Mouse (Mus musculus): ENCODE data around the gene Olfr1276. TPM values are rescaled to one million over a fixed set of nuclear protein-coding genes. Genes with fewer than 3 reads are reported as not detected.

Olfr1276 gene
- polyA plus RNA-seq (2015; fragmentation: Nextera tagmentation; extraction: Ambion mirVana) = not detected in 2 replicates

GRCm38 (mm10) chr2:111254216-111254615 is at the start of gene Olfr1276:
Gene Olfr1276, plus strand, starts transcription at chr2:111254516.
- Histone ChIP-seq H3K9me3 (no peaks in the 10 kb centered on the region), H3K4me1 (replicated peaks) (no peaks in the 10 kb centered on the region), H3K9ac (no peak within 1 kb of the TSS), H3K27ac (no peak within 1 kb of the TSS), H3K27me3 (replicated peaks) (no peaks in the 10 kb centered on the region), H3K36me3 (no peaks in the 10 kb centered on the region), H3K4me2 (replicated peaks) (no peak within 1 kb of the TSS), H3K4me3 (replicated peaks) (no peak within 1 kb of the TSS)
- ATAC-seq = no peak

- H3K9ac ChIP-seq = no peak within 1 kb of the TSS
- no peaks in the 10 kb centered on the region for H3K27me3 ChIP-seq (replicated peaks)
- H3K4me3 ChIP-seq (replicated peaks) = no peak within 1 kb of the TSS
- H3K4me1 ChIP-seq (replicated peaks) = no peaks in the 10 kb centered on the region
- no peak within 1 kb of the TSS for H3K4me2 ChIP-seq (replicated peaks)
- no peaks in the 10 kb centered on the region for H3K9me3 ChIP-seq
- ATAC-seq = no peak
- no peak within 1 kb of the TSS for H3K27ac ChIP-seq
- 84% methylated on average over 6 of the region's 6 CpGs for WGBS
- no peaks in the 10 kb centered on the region for H3K36me3 ChIP-seq
Observed at GRCm38 (mm10) chr2:111229502-111229901, 24.8 kb upstream of the Olfr1276 start, which contains the start of gene 4930430A15Rik. Gene 4930430A15Rik, minus strand, starts transcription at chr2:111229602.

GRCm38 (mm10) chr2:111235186-111235585 is 19.1 kb upstream of the Olfr1276 start, which contains the start of gene Olfr1275:
Gene Olfr1275, minus strand, starts transcription at chr2:111235286.
- 79% methylated on average over 1 of the region's 1 CpGs for WGBS
- H3K9ac ChIP-seq = no peak within 1 kb of the TSS
- no peaks in the 10 kb centered on the region for H3K4me1 ChIP-seq (replicated peaks)
- H3K36me3 ChIP-seq = no peaks in the 10 kb centered on the region
- H3K4me3 ChIP-seq (replicated peaks) = no peak within 1 kb of the TSS
- ATAC-seq = no peak
- no peak within 1 kb of the TSS for H3K4me2 ChIP-seq (replicated peaks)
- H3K9me3 ChIP-seq = no peaks in the 10 kb centered on the region
- H3K27me3 ChIP-seq (replicated peaks) = no peaks in the 10 kb centered on the region
- H3K27ac ChIP-seq = no peak within 1 kb of the TSS

- Histone ChIP-seq H3K4me1 (replicated peaks) (no peaks in the 10 kb centered on the region), H3K27me3 (replicated peaks) (no peaks in the 10 kb centered on the region), H3K27ac (no peak within 1 kb of the TSS), H3K36me3 (no peaks in the 10 kb centered on the region), H3K9ac (no peak within 1 kb of the TSS), H3K9me3 (no peaks in the 10 kb centered on the region), H3K4me2 (replicated peaks) (no peak within 1 kb of the TSS), H3K4me3 (replicated peaks) (no peak within 1 kb of the TSS)
- no peak for ATAC-seq
- WGBS = 69% methylated on average over 2 of the region's 2 CpGs
Observed at GRCm38 (mm10) chr2:111274006-111274405, 19.7 kb downstream of the Olfr1276 start, which contains the start of gene Olfr1277. Gene Olfr1277, minus strand, starts transcription at chr2:111274106.

- Histone ChIP-seq H3K9ac (no peak within 1 kb of the TSS), H3K27me3 (replicated peaks) (no peaks in the 10 kb centered on the region), H3K4me2 (replicated peaks) (no peak within 1 kb of the TSS), H3K27ac (no peak within 1 kb of the TSS), H3K4me1 (replicated peaks) (no peaks in the 10 kb centered on the region), H3K36me3 (no peaks in the 10 kb centered on the region), H3K9me3 (no peaks in the 10 kb centered on the region), H3K4me3 (replicated peaks) (no peak within 1 kb of the TSS)
- ATAC-seq = no peak
Observed at GRCm38 (mm10) chr2:111289836-111290235, 35.5 kb downstream of the Olfr1276 start, which contains the start of gene Olfr1278. Gene Olfr1278, plus strand, starts transcription at chr2:111290136.

- Histone ChIP-seq H3K9ac (no peak overlapping the region), H3K4me2 (replicated peaks) (no peak overlapping the region), H3K27ac (no peak overlapping the region), H3K4me3 (replicated peaks) (no peak overlapping the region), H3K4me1 (replicated peaks) (no peaks in the 10 kb centered on the region), H3K27me3 (replicated peaks) (no peaks in the 10 kb centered on the region), H3K9me3 (no peaks in the 10 kb centered on the region), H3K36me3 (no peaks in the 10 kb centered on the region)
- ATAC-seq = no peak
Observed at GRCm38 (mm10) chr2:111298541-111298940, 44.2 kb downstream of the Olfr1276 start.

- no peak within 1 kb of the TSS for H3K4me2 ChIP-seq (replicated peaks)
- no peaks in the 10 kb centered on the region for H3K9me3 ChIP-seq
- ATAC-seq = no peak
- no peaks in the 10 kb centered on the region for H3K4me1 ChIP-seq (replicated peaks)
- no peak within 1 kb of the TSS for H3K4me3 ChIP-seq (replicated peaks)
- H3K36me3 ChIP-seq = no peaks in the 10 kb centered on the region
- H3K27me3 ChIP-seq (replicated peaks) = no peaks in the 10 kb centered on the region
- H3K9ac ChIP-seq = no peak within 1 kb of the TSS
- no peak within 1 kb of the TSS for H3K27ac ChIP-seq
Observed at GRCm38 (mm10) chr2:111300374-111300773, 46.1 kb downstream of the Olfr1276 start, which contains the start of gene Olfr1279. Gene Olfr1279, plus strand, starts transcription at chr2:111300635.

Other genes with a start within 250 kb of the Olfr1276 start
- gene Gm13941, start 148.5 kb upstream of the Olfr1276 start, polyA plus RNA-seq (2015; fragmentation: Nextera tagmentation; extraction: Ambion mirVana) = not detected in 2 replicates
- gene Gm15130, start 101.6 kb upstream of the Olfr1276 start, polyA plus RNA-seq (2015; fragmentation: Nextera tagmentation; extraction: Ambion mirVana) = not detected in 2 replicates
- gene 4930430A15Rik, start 24.9 kb upstream of the Olfr1276 start, polyA plus RNA-seq (2015; fragmentation: Nextera tagmentation; extraction: Ambion mirVana) = not detected in 2 replicates
- not detected in 2 replicates for gene Olfr1275, start 19.2 kb upstream of the Olfr1276 start, polyA plus RNA-seq (2015; fragmentation: Nextera tagmentation; extraction: Ambion mirVana)
- gene Olfr1277, start 19.6 kb downstream of the Olfr1276 start, polyA plus RNA-seq (2015; fragmentation: Nextera tagmentation; extraction: Ambion mirVana) = not detected in 2 replicates
- not detected in 2 replicates for gene Olfr1278, start 35.6 kb downstream of the Olfr1276 start, polyA plus RNA-seq (2015; fragmentation: Nextera tagmentation; extraction: Ambion mirVana)
- not detected in 2 replicates for gene Olfr1279, start 46.1 kb downstream of the Olfr1276 start, polyA plus RNA-seq (2015; fragmentation: Nextera tagmentation; extraction: Ambion mirVana)
- not detected in 2 replicates for gene Olfr1280, start 59.5 kb downstream of the Olfr1276 start, polyA plus RNA-seq (2015; fragmentation: Nextera tagmentation; extraction: Ambion mirVana)
- not detected in 2 replicates for gene Olfr1281, start 72.0 kb downstream of the Olfr1276 start, polyA plus RNA-seq (2015; fragmentation: Nextera tagmentation; extraction: Ambion mirVana)
- not detected in 2 replicates for gene Olfr1282, start 81.6 kb downstream of the Olfr1276 start, polyA plus RNA-seq (2015; fragmentation: Nextera tagmentation; extraction: Ambion mirVana)
- not detected in 2 replicates for gene Olfr1283, start 112.3 kb downstream of the Olfr1276 start, polyA plus RNA-seq (2015; fragmentation: Nextera tagmentation; extraction: Ambion mirVana)
- gene Olfr1284, start 121.0 kb downstream of the Olfr1276 start, polyA plus RNA-seq (2015; fragmentation: Nextera tagmentation; extraction: Ambion mirVana) = not detected in 2 replicates
- gene Olfr1286, start 168.6 kb downstream of the Olfr1276 start, polyA plus RNA-seq (2015; fragmentation: Nextera tagmentation; extraction: Ambion mirVana) = not detected in 2 replicates
- gene Olfr1287, start 194.6 kb downstream of the Olfr1276 start, polyA plus RNA-seq (2015; fragmentation: Nextera tagmentation; extraction: Ambion mirVana) = not detected in 2 replicates
- not detected in 2 replicates for gene Olfr1288, start 219.6 kb downstream of the Olfr1276 start, polyA plus RNA-seq (2015; fragmentation: Nextera tagmentation; extraction: Ambion mirVana)
- not detected in 2 replicates for gene Olfr1289, start 226.3 kb downstream of the Olfr1276 start, polyA plus RNA-seq (2015; fragmentation: Nextera tagmentation; extraction: Ambion mirVana)
- not detected in 2 replicates for gene Olfr1290, start 239.3 kb downstream of the Olfr1276 start, polyA plus RNA-seq (2015; fragmentation: Nextera tagmentation; extraction: Ambion mirVana)
- gene Olfr1291-ps1, start 242.7 kb downstream of the Olfr1276 start, polyA plus RNA-seq (2015; fragmentation: Nextera tagmentation; extraction: Ambion mirVana) = not detected in 2 replicates

Data from intestine, embryonic 15.5 days (tissue).